Mouse (Mus musculus) stomach, embryonic 16.5 days (tissue): ENCODE data around the gene Ghrh. TPM values are rescaled to one million over a fixed set of nuclear protein-coding genes. Genes with fewer than 3 reads are reported as not detected.
A peak's percentile ranks its signal among the peaks of the same experiment; 100 is the strongest.

Experiments used
- ATAC-seq: fragments of 200-750 bp; cut with Nextera tagmentation; 2 replicates; pipeline ENCODE4 v1.8.0; 2017; ENCODE audit warnings: moderate number of reproducible peaks, moderate TSS enrichment; ENCODE audit not compliant: insufficient read depth, low FRiP score
- H3K27ac ChIP-seq: fragments of 300-500 bp; sonication (generic); 2 replicates; pipeline ENCODE4 v1.5.1; 2014; ENCODE audit warnings: low read length
- H3K27me3 ChIP-seq: fragments of 300-500 bp; sonication (generic); 2 replicates; pipeline ENCODE4 v1.6.1; 2014; ENCODE audit warnings: low read length, control low read depth, mixed read lengths; ENCODE audit not compliant: control insufficient read depth, insufficient read depth
- H3K36me3 ChIP-seq: fragments of 300-500 bp; sonication (generic); 2 replicates; pipeline ENCODE4 v1.6.1; 2014; ENCODE audit warnings: low read length; ENCODE audit not compliant: control insufficient read depth, insufficient read depth
- H3K4me1 ChIP-seq: fragments of 300-500 bp; sonication (generic); 2 replicates; pipeline ENCODE4 v1.6.1; 2014; ENCODE audit warnings: low read length, control low read depth, mixed read lengths; ENCODE audit not compliant: control insufficient read depth, insufficient read depth
- H3K4me2 ChIP-seq: fragments of 300-500 bp; sonication (generic); 2 replicates; pipeline ENCODE4 v1.6.1; 2014; ENCODE audit warnings: low read depth, low read length, mixed read lengths
- H3K4me3 ChIP-seq: fragments of 300-500 bp; sonication (generic); replicated peaks from 2 replicates; pipeline ENCODE4 v1.5.1; 2014; ENCODE audit warnings: mild to moderate bottlenecking, low read length
- H3K9ac ChIP-seq: fragments of 300-500 bp; sonication (generic); 2 replicates; pipeline ENCODE4 v1.6.1; 2014; ENCODE audit warnings: low read length
- H3K9me3 ChIP-seq: fragments of 300-500 bp; sonication (generic); replicated peaks from 2 replicates; pipeline ENCODE4 v1.6.1; 2016; ENCODE audit warnings: low read length, control low read depth; ENCODE audit not compliant: control insufficient read depth
- WGBS: fragments of 180-500 bp; shearing (Covaris S2); extraction: QIAGEN DNeasy Blood & Tissue Kit; methylation state at CpG from one replicate; pipeline ENCODE4 v1.1.7; 2014; 5-methylcytosine and 5-hydroxymethylcytosine counted together
- polyA plus RNA-seq: library from polyadenylated mRNA; unstranded; fragments of >200 nt; fragmentation: Nextera tagmentation; extraction: Ambion mirVana; gene quantifications from 2 replicates; pipeline ENCODE4 v1.2.1, GENCODE M21; 2015

The Ghrh gene
- polyA plus RNA-seq, 1 experiment from 2014 or later, result 0.30 TPM

DNA sequence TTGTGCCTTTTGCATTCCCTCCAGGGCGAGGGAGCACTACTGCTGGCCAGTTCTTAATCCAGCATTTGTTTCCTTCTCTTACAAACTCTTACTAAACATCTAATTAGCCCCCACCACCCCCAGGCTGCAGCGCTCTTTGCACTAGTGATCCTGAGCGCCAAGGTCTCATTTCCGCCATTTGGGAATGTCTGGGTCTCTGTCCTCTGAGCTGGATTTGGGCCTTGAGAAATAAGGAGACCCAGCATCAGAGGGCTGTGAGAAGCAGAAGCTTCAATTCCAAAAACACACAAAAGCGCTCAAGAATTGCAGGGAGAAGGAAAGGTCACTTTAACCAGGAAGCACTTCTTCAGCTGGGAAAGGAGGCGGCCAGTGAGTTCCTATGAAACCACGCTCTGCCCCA lies 7.8 kb downstream of the Ghrh start:
- H3K27me3 ChIP-seq, result no peaks in the 10 kb centered on the region
- peak overlapping the region; percentile 17; the same call in 1 of the 2 replicates for H3K27ac ChIP-seq
- ATAC-seq, result no peak
- WGBS, result 71% methylated on average over 7 of the region's 7 CpGs
- H3K9ac ChIP-seq, result no peak overlapping the region; the same call in 1 of the 2 replicates
- 0 out of 2 replicates have a peak, but pooled peaks cover 14% of the 10 kb centered on the region for H3K4me1 ChIP-seq
- no peak overlapping the region for H3K4me2 ChIP-seq
- no peak overlapping the region for H3K4me3 ChIP-seq
- H3K36me3 ChIP-seq, result no peaks in the 10 kb centered on the region
- no peaks in the 10 kb centered on the region for H3K9me3 ChIP-seq

DNA sequence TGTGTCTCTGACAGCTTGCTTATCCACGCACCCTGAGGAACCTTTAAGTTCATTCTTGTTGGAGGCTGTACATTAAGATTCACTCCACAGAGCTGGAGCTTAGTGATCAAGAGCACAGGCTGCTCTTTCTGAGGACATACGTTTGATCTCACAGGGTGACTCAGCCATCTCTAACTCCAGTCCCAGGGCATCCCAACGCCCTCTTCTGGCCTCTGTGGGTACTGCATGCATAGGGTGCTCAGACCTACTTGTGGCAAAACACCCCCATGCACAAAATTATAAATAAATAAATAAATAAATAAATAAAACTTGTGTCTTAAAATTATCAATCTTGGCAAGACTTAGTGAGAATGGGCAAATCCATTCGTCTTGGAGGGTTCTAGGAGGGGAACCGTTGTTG lies 8.6 kb downstream of the Ghrh start:
- WGBS, result 43% methylated on average over 5 of the region's 5 CpGs
- H3K27me3 ChIP-seq, result no peaks in the 10 kb centered on the region
- no peak overlapping the region for H3K9ac ChIP-seq
- no peak overlapping the region for H3K4me2 ChIP-seq
- H3K4me3 ChIP-seq, result no peak overlapping the region
- H3K36me3 ChIP-seq, result no peaks in the 10 kb centered on the region
- ATAC-seq, result no peak
- H3K4me1 ChIP-seq, result 0 out of 2 replicates have a peak, but pooled peaks cover 14% of the 10 kb centered on the region
- no peaks in the 10 kb centered on the region for H3K9me3 ChIP-seq
- H3K27ac ChIP-seq, result no peak overlapping the region

DNA sequence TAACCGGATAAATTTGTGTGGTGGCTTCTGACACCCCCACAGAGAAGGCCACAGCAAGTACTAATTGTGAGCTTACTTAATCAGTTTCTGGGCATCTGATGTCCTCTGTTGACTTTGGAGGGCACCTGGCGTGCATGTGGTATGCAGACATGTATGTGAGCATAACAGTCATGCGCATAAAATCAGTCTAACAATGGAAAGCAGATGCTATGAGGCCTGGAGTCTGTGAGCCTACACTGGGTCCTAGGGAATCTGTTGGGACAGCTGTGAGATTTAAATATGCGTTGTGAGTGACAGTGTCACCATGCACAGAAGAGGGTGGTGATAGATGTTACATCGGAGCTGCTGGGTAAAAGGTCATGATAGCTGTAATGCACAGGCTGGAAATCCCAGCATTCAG lies 15.2 kb downstream of the Ghrh start:
- no peak overlapping the region for H3K27ac ChIP-seq
- WGBS, result 83% methylated on average over 5 of the region's 5 CpGs
- no peak overlapping the region for H3K4me3 ChIP-seq
- H3K9me3 ChIP-seq, result no peaks in the 10 kb centered on the region
- no peak for ATAC-seq
- no peak overlapping the region for H3K4me2 ChIP-seq
- no peaks in the 10 kb centered on the region for H3K36me3 ChIP-seq
- no peaks in the 10 kb centered on the region for H3K4me1 ChIP-seq
- H3K9ac ChIP-seq, result no peak overlapping the region
- H3K27me3 ChIP-seq, result no peaks in the 10 kb centered on the region

DNA sequence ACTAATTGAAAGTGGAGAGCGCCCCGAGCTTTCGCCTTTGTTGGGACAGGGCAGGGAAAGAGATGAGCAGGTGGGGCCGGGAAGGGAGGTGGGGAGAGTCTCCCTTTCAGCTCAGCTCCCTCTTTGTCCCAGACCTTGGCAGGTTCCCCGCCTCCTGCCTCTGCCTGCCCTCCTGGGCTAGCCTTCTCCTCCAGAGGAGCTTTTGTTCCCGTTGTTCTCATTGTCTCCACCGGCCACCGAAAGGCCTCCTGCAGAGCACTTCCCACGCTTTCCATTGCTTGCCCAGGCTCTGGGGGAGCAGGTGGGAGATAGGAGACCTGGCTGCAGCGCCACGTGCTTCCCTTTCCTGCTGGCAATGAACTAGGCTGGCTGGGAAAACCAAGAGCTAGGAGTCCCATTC lies 18.7 kb downstream of the Ghrh start:
- H3K27ac ChIP-seq, result no peak overlapping the region
- no peak for ATAC-seq
- H3K4me2 ChIP-seq, result no peak overlapping the region
- no peaks in the 10 kb centered on the region; the same call in 1 of the 2 replicates for H3K4me1 ChIP-seq
- no peaks in the 10 kb centered on the region for H3K9me3 ChIP-seq
- no peak overlapping the region for H3K4me3 ChIP-seq
- H3K9ac ChIP-seq, result no peak overlapping the region
- no peaks in the 10 kb centered on the region for H3K27me3 ChIP-seq
- peaks cover 19% of the 10 kb centered on the region; the same call in 1 of the 2 replicates for H3K36me3 ChIP-seq
- 40% methylated on average over 11 of the region's 11 CpGs for WGBS

DNA sequence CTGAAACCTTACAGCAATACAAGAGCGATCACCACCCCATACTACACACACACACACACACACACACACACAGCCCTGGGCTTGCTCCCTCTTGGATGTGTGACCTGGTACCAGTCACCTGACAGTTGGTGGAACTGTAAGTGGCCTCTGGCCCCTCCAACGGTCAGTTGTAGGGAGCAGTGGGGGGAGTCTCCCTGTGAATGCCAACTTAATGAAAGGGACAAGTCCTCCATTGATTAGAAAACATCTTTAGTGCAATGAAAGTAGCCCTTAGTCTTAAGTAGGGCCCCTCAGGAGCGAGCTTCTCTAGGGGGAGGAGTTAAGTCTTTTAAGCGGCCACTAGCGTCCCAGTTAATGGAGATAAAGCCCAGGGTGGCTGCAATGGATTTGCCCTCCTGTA lies 19.2 kb downstream of the Ghrh start:
- Histone ChIP-seq H3K4me3 (no peak overlapping the region), H3K9me3 (no peaks in the 10 kb centered on the region), H3K4me2 (no peak overlapping the region), H3K9ac (no peak overlapping the region), H3K4me1 (no peaks in the 10 kb centered on the region; the same call in 1 of the 2 replicates), H3K27ac (no peak overlapping the region), H3K27me3 (no peaks in the 10 kb centered on the region), H3K36me3 (peaks cover 21% of the 10 kb centered on the region; the same call in 1 of the 2 replicates)
- WGBS, result 48% methylated on average over 5 of the region's 5 CpGs
- peak; percentile 6; the same call in 1 of the 2 replicates for ATAC-seq

DNA sequence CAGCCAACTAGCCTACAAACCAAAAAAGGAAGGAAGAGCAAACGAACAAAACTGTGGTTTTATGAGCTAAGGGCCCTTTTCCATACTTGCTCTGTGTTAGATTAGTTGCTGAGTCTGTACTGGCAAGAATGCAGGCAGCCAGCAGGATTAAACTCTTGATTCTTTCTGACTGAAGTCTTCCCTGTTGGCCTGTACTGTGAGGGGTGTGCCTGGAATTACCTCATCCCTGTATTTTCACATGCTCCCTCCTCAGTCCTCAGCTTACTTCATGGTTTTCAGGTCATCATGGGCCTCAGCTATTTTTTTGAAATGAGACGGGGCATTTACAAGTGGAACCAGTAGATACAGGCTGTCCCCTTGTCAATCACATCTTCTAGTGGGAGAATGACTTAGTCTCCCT lies 22.1 kb downstream of the Ghrh start:
- Histone ChIP-seq H3K27ac (peak overlapping the region; percentile 34), H3K27me3 (no peaks in the 10 kb centered on the region), H3K4me3 (no peak overlapping the region), H3K4me1 (no peaks in the 10 kb centered on the region; the same call in 1 of the 2 replicates), H3K9me3 (no peaks in the 10 kb centered on the region), H3K36me3 (peaks cover 27% of the 10 kb centered on the region; the same call in 1 of the 2 replicates), H3K9ac (no peak overlapping the region), H3K4me2 (no peak overlapping the region)
- no peak; the same call in 1 of the 2 replicates for ATAC-seq
- 66% methylated on average over 2 of the region's 2 CpGs for WGBS

DNA sequence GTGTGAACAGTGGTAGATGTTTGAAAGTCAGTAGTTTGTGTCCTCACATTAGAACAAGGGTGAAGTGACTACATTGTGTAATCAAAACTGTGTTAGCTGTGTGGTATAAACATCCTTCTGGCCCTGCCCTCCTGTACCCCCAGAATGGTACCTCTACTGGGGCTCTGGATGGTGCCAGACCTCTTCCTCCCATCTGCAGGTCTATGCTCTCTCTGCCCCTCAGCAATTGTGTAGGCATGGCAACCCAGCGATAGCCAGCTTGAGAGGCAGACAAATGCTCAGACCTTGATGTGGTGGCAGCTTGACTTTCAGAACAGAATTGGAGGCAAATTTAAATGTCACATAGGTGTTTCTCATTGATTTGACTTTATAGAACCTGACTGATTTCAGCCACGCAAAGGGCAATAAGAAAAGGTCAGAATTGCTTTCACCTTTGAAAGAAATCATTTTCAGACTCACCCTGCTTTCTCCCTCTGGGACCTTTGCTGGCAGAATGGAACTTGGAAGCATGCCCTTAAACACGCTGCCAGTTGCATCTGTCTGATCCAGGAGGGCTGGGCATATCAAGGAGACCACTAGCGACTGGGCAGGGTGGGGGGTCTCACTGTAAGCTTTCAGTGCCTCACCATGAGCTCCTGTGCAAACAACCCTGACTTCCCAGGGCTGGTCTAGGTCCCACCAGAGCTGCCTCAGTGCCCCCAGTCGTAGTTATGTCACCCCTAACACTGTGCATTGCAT lies 25.1 kb downstream of the Ghrh start:
- Histone ChIP-seq H3K9ac (no peak overlapping the region), H3K4me1 (no peaks in the 10 kb centered on the region; the same call in 1 of the 2 replicates), H3K9me3 (no peaks in the 10 kb centered on the region), H3K27ac (no peak overlapping the region), H3K36me3 (peaks cover 30% of the 10 kb centered on the region), H3K4me3 (no peak overlapping the region), H3K27me3 (no peaks in the 10 kb centered on the region), H3K4me2 (no peak overlapping the region)
- WGBS, result 88% methylated on average over 5 of the region's 5 CpGs
- no peak for ATAC-seq

DNA sequence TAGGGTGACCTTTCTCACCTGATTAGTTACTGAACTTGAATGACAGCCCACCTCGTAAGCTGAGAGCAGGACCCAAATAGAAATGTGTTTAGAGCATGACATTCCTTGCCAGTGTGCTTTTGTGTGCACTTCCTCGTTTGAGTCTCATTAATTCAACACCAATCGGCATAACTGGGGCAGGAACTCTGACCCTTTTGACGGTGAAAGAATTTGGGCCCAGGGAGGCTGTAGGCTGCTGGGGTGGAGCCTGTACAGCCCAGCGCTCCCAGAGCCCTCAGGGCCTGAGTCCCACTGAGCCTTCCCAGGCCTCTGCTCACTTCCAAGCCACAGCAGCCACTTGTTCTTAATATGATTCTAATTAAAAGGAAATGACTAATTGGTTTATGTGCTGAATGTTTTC lies 26.4 kb downstream of the Ghrh start:
- no peak overlapping the region for H3K4me2 ChIP-seq
- H3K27me3 ChIP-seq, result no peaks in the 10 kb centered on the region
- no peaks in the 10 kb centered on the region for H3K9me3 ChIP-seq
- H3K9ac ChIP-seq, result no peak overlapping the region
- WGBS, result 38% methylated on average over 5 of the region's 5 CpGs
- H3K27ac ChIP-seq, result peak overlapping the region; percentile 42; the same call in 1 of the 2 replicates
- H3K4me3 ChIP-seq, result no peak overlapping the region
- ATAC-seq, result no peak
- no peaks in the 10 kb centered on the region; the same call in 1 of the 2 replicates for H3K4me1 ChIP-seq
- peaks cover 21% of the 10 kb centered on the region for H3K36me3 ChIP-seq

DNA sequence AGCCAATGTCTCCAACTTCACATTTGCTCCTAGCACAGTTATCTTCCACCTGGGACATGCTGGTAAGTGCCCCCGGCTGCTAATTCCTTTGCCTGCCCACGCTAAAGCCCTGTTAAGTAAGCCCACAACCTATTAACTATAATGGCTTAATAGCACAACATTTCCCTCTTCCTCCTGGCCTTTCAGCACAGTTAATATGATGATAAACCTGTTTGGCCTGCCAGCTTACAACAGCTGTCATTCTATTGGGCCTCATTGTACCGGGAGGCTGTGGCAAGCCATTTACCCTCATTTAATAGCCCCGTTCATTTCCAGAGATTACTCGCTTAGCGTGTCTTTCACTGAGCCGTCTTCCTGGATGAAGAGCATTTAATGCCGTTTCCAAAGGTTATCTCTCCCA lies 27.2 kb downstream of the Ghrh start:
- H3K27ac ChIP-seq, result peak overlapping the region; percentile 42; the same call in 1 of the 2 replicates
- H3K4me1 ChIP-seq, result no peaks in the 10 kb centered on the region; the same call in 1 of the 2 replicates
- peaks cover 17% of the 10 kb centered on the region for H3K36me3 ChIP-seq
- H3K9ac ChIP-seq, result no peak overlapping the region
- H3K27me3 ChIP-seq, result no peaks in the 10 kb centered on the region
- H3K9me3 ChIP-seq, result no peaks in the 10 kb centered on the region
- no peak overlapping the region for H3K4me2 ChIP-seq
- 81% methylated on average over 8 of the region's 8 CpGs for WGBS
- ATAC-seq, result no peak
- H3K4me3 ChIP-seq, result no peak overlapping the region
